Mouse (Mus musculus): ENCODE results near the gene Casz1. TPM values are rescaled to one million over a fixed set of nuclear protein-coding genes. Genes with fewer than 3 reads are reported as not detected.

Gene Casz1
- polyA plus RNA-seq, 1 experiment: 13.5 TPM

GRCm38 (mm10) chr4:148952328-148953222, 148.3 kb downstream of the Casz1 start:
- H3K4me1 ChIP-seq (ENCODE audit: control insufficient read depth, insufficient read depth, low read length): peaks cover 13% of the 10 kb centered on the region
- no peak for TF ChIP-seq CTCF (conservative IDR thresholded peaks at IDR 0.05; ENCODE audit: insufficient read depth, insufficient read length, low read depth, low read length)
- TF ChIP-seq POLR2A (IDR thresholded peaks at IDR 0.05; ENCODE audit: low read depth, low read length): no peak
- no peaks in the 10 kb centered on the region for H3K27me3 ChIP-seq (replicated peaks; ENCODE audit: control insufficient read depth, insufficient read depth, low read length)
- DNase-seq: no peak
- H3K4me3 ChIP-seq (ENCODE audit: insufficient read depth, low read depth, low read length): peak overlapping the region; percentile 2; the same call in 1 of the 2 replicates
- H3K27ac ChIP-seq (ENCODE audit: insufficient read depth, low read depth, low read length): no peak overlapping the region
- WGBS: 46% methylated on average over 68 of the region's 69 CpGs
- H3K36me3 ChIP-seq (ENCODE audit: control insufficient read depth, insufficient read depth, low read length): no peaks in the 10 kb centered on the region

GRCm38 (mm10) chr4:148955131-148955813, 151.0 kb downstream of the Casz1 start:
- Histone ChIP-seq H3K27ac (ENCODE audit: insufficient read depth, low read depth, low read length) (no peak overlapping the region), H3K4me1 (ENCODE audit: control insufficient read depth, insufficient read depth, low read length) (peaks cover 8% of the 10 kb centered on the region; the same call in 1 of the 2 replicates), H3K4me3 (ENCODE audit: insufficient read depth, low read depth, low read length) (no peak overlapping the region), H3K27me3 (replicated peaks; ENCODE audit: control insufficient read depth, insufficient read depth, low read length) (no peaks in the 10 kb centered on the region), H3K36me3 (ENCODE audit: control insufficient read depth, insufficient read depth, low read length) (no peaks in the 10 kb centered on the region)
- 52% methylated on average over 14 of the region's 14 CpGs for WGBS
- peak; percentile 92 for DNase-seq
- TF ChIP-seq CTCF (conservative IDR thresholded peaks at IDR 0.05; ENCODE audit: insufficient read depth, insufficient read length, low read depth, low read length) (no peak), POLR2A (IDR thresholded peaks at IDR 0.05; ENCODE audit: low read depth, low read length) (no peak)

GRCm38 (mm10) chr4:148960011-148960410, 155.8 kb downstream of the Casz1 start:
- 51% methylated on average over 12 of the region's 12 CpGs for WGBS
- peak; percentile 77 for DNase-seq
- no peak for TF ChIP-seq POLR2A (IDR thresholded peaks at IDR 0.05; ENCODE audit: low read depth, low read length)
- TF ChIP-seq CTCF (conservative IDR thresholded peaks at IDR 0.05; ENCODE audit: insufficient read depth, insufficient read length, low read depth, low read length): no peak
- H3K36me3 ChIP-seq (ENCODE audit: control insufficient read depth, insufficient read depth, low read length): no peaks in the 10 kb centered on the region
- peaks cover 9% of the 10 kb centered on the region; the same call in 1 of the 2 replicates for H3K4me1 ChIP-seq (ENCODE audit: control insufficient read depth, insufficient read depth, low read length)
- H3K27me3 ChIP-seq (replicated peaks; ENCODE audit: control insufficient read depth, insufficient read depth, low read length): no peaks in the 10 kb centered on the region
- peak overlapping the region; percentile 96 for H3K27ac ChIP-seq (ENCODE audit: insufficient read depth, low read depth, low read length)
- peak overlapping the region; percentile 9; the same call in 1 of the 2 replicates for H3K4me3 ChIP-seq (ENCODE audit: insufficient read depth, low read depth, low read length)

GRCm38 (mm10) chr4:148961081-148961480, 156.9 kb downstream of the Casz1 start:
- no peaks in the 10 kb centered on the region for H3K36me3 ChIP-seq (ENCODE audit: control insufficient read depth, insufficient read depth, low read length)
- TF ChIP-seq POLR2A (IDR thresholded peaks at IDR 0.05; ENCODE audit: low read depth, low read length) (no peak), CTCF (conservative IDR thresholded peaks at IDR 0.05; ENCODE audit: insufficient read depth, insufficient read length, low read depth, low read length) (no peak)
- H3K4me1 ChIP-seq (ENCODE audit: control insufficient read depth, insufficient read depth, low read length): 0 out of 2 replicates have a peak, but pooled peaks cover 4% of the 10 kb centered on the region
- peak overlapping the region; percentile 7 for H3K4me3 ChIP-seq (ENCODE audit: insufficient read depth, low read depth, low read length)
- H3K27ac ChIP-seq (ENCODE audit: insufficient read depth, low read depth, low read length): peak overlapping the region; percentile 96
- WGBS: 71% methylated on average over 19 of the region's 19 CpGs
- DNase-seq: peak; percentile 65
- H3K27me3 ChIP-seq (replicated peaks; ENCODE audit: control insufficient read depth, insufficient read depth, low read length): no peaks in the 10 kb centered on the region

- H3K27me3 ChIP-seq (replicated peaks; ENCODE audit: control insufficient read depth, insufficient read depth, low read length): no peaks in the 10 kb centered on the region
- TF ChIP-seq POLR2A (IDR thresholded peaks at IDR 0.05; ENCODE audit: low read depth, low read length) (no peak), CTCF (conservative IDR thresholded peaks at IDR 0.05; ENCODE audit: insufficient read depth, insufficient read length, low read depth, low read length) (no peak)
- H3K4me1 ChIP-seq (ENCODE audit: control insufficient read depth, insufficient read depth, low read length): 0 out of 2 replicates have a peak, but pooled peaks cover 4% of the 10 kb centered on the region
- H3K4me3 ChIP-seq (ENCODE audit: insufficient read depth, low read depth, low read length): no peak overlapping the region
- peak; percentile 76 for DNase-seq
- H3K27ac ChIP-seq (ENCODE audit: insufficient read depth, low read depth, low read length): no peak overlapping the region
- H3K36me3 ChIP-seq (ENCODE audit: control insufficient read depth, insufficient read depth, low read length): no peaks in the 10 kb centered on the region
- WGBS: 44% methylated on average over 1 of the region's 1 CpGs
These were observed 157.9 kb downstream of the Casz1 start for GRCm38 (mm10) chr4:148962096-148962495.

GRCm38 (mm10) chr4:148964541-148965310, 160.5 kb downstream of the Casz1 start:
- Histone ChIP-seq H3K36me3 (ENCODE audit: control insufficient read depth, insufficient read depth, low read length) (no peaks in the 10 kb centered on the region), H3K4me1 (ENCODE audit: control insufficient read depth, insufficient read depth, low read length) (peaks cover 4% of the 10 kb centered on the region; the same call in 1 of the 2 replicates), H3K27me3 (replicated peaks; ENCODE audit: control insufficient read depth, insufficient read depth, low read length) (no peaks in the 10 kb centered on the region), H3K4me3 (ENCODE audit: insufficient read depth, low read depth, low read length) (no peak overlapping the region), H3K27ac (ENCODE audit: insufficient read depth, low read depth, low read length) (no peak overlapping the region)
- TF ChIP-seq CTCF (conservative IDR thresholded peaks at IDR 0.05; ENCODE audit: insufficient read depth, insufficient read length, low read depth, low read length) (no peak), POLR2A (IDR thresholded peaks at IDR 0.05; ENCODE audit: low read depth, low read length) (no peak)
- WGBS: 84% methylated on average over 10 of the region's 10 CpGs
- DNase-seq: no peak
